ENCODE assay signal across 26 mouse cellular contexts in the genomic region with DNA sequence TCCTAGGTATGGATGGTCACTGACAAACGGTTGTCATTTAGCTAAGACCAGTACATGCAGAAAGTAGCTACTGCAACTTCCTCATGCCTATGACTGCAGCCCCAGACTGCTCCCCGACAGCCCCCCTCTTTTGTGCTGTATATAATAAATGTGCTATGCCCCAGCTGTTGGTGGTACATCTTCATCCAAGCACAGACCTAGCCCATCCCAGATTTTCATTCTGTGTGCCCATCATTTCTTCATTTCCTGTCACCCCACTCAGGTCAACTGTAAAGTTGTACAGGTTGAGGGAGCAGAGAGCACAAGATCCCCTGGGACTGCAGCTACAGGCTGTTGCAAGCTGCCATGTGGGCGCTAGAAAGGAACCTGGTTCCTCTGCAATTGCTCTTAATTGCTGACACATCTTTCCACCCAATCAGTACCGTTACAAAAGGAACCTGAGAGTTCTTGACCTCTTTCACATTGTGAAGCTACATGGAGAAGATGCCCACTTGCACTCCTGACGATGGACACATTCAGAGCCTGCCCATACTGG. TPM values are rescaled to one million over a fixed set of nuclear protein-coding genes. Genes with fewer than 3 reads are reported as not detected.
DNase-seq lines count a peak whose midpoint lies in the region; ATAC-seq and TF ChIP-seq lines count a peak whose summit lies in the region.
"Had no signal": no experiment of that assay in that cellular context is flagged by ENCODE, and none has a peak within 500 bp of the region (broad histone marks: within the 10 kb centered on the region; RNA-seq: fewer than 3 reads in every experiment).

No protein-coding gene starts in this region.

- ATAC-seq in forebrain, embryonic 14.5 days, result no peak
- ATAC-seq in kidney, embryonic 14.5 days (ENCODE audit: low FRiP score, low TSS enrichment), result no peak
- ATAC-seq: liver, embryonic 12.5 days; midbrain, embryonic 15.5 days had no signal

- H3K36me3 ChIP-seq in CH12.LX (replicated peaks in 1 of 2; ENCODE audit: control insufficient read depth in 1 of 2, insufficient read depth in 1 of 2, low read length in 1 of 2), result peaks cover 0 to 6% of the 10 kb centered on the region in 2 experiments
- H3K36me3 ChIP-seq in forebrain, embryonic 14.5 days (ENCODE audit: control insufficient read depth, insufficient read depth, low read length), result no peaks in the 10 kb centered on the region
- H3K36me3 ChIP-seq in kidney, embryonic 14.5 days (ENCODE audit: control insufficient read depth, insufficient read depth, low read length), result no peaks in the 10 kb centered on the region; the same call in 1 of the 2 replicates
- H3K36me3 ChIP-seq: embryonic facial prominence, embryonic 12.5 days; forebrain, embryonic 12.5 days; hindbrain, embryonic 15.5 days; midbrain, embryonic 15.5 days; neural tube, embryonic 13.5 days; stomach, embryonic 15.5 days had no signal

- no peak overlapping the region for H3K4me2 ChIP-seq in CH12.LX (ENCODE audit: insufficient read depth, low read depth, poor library complexity, severe bottlenecking)
- H3K4me2 ChIP-seq in forebrain, embryonic 14.5 days (ENCODE audit: low read length), result no peak overlapping the region
- H3K4me2 ChIP-seq in kidney, embryonic 14.5 days (replicated peaks; ENCODE audit: low read depth, low read length), result no peak overlapping the region
- H3K4me2 ChIP-seq: embryonic facial prominence, embryonic 12.5 days; forebrain, embryonic 12.5 days; heart, embryonic 11.5 days; hindbrain, embryonic 15.5 days; limb, embryonic 12.5 days; liver, embryonic 12.5 days; midbrain, embryonic 15.5 days; neural tube, embryonic 13.5 days; stomach, embryonic 15.5 days had no signal

- TF ChIP-seq RAD21 in CH12.LX (IDR thresholded peaks at IDR 0.05; ENCODE audit: low read depth, low read length), result no peak

- DNase-seq in A20 (ENCODE audit: low read depth, low spot score), result peak; percentile 63
- peak; percentile 66 for DNase-seq in CH12.LX (ENCODE audit: extremely low read depth)
- DNase-seq in spleen, postnatal 10 days (ENCODE audit: low spot score in 2 of 2), result peak; percentile 11 to 44
- peak; percentile 59 for DNase-seq in thymus, postnatal 14 days
- no peak for DNase-seq in gastrocnemius, adult 2 months
- no peak for DNase-seq in forebrain, embryonic 14.5 days (ENCODE audit: low spot score)
- DNase-seq: adrenal gland, postnatal 36 days; cerebellum, adult 11 months; cerebellum, postnatal 10 days; heart, adult 11 months; kidney, adult 8-10 months; kidney, postnatal 25 days; lung, adult 2 months; lung, postnatal 4 days had no signal

- peaks cover 11 to 38% of the 10 kb centered on the region in 2 experiments for H3K4me1 ChIP-seq in CH12.LX (ENCODE audit: control insufficient read depth in 1 of 2, insufficient read depth in 2 of 2)
- H3K4me1 ChIP-seq in forebrain, embryonic 14.5 days (ENCODE audit: control insufficient read depth, insufficient read depth, low read length), result peaks cover 12% of the 10 kb centered on the region
- H3K4me1 ChIP-seq in kidney, embryonic 14.5 days (ENCODE audit: control insufficient read depth, insufficient read depth, low read length), result peaks cover 5% of the 10 kb centered on the region; the same call in 1 of the 2 replicates

- in situ Hi-C loops in CH12.LX (cut with MboI; ENCODE audit: low pct_ligation_motif_present, low pct_unique_long_range_greater_than_20kb, low sequenced_read_pairs), result no loop called here

- TF ChIP-seq EP300 in CH12.LX (IDR thresholded peaks at IDR 0.05; ENCODE audit: low read length), result no peak

- H3K27me3 ChIP-seq in CH12.LX (replicated peaks), result no peaks in the 10 kb centered on the region
- H3K27me3 ChIP-seq in forebrain, embryonic 14.5 days (replicated peaks; ENCODE audit: control insufficient read depth, insufficient read depth, low read length), result no peaks in the 10 kb centered on the region
- H3K27me3 ChIP-seq in kidney, embryonic 14.5 days (ENCODE audit: control insufficient read depth, insufficient read depth, low read length), result no peaks in the 10 kb centered on the region
- H3K27me3 ChIP-seq: embryonic facial prominence, embryonic 12.5 days; forebrain, embryonic 12.5 days; hindbrain, embryonic 15.5 days; limb, embryonic 12.5 days; liver, embryonic 12.5 days; midbrain, embryonic 15.5 days; neural tube, embryonic 13.5 days; stomach, embryonic 15.5 days had no signal

- 92% methylated on average over 5 of the region's 5 CpGs for WGBS in forebrain, embryonic 14.5 days
- WGBS in kidney, embryonic 14.5 days, result 90% methylated on average over 5 of the region's 5 CpGs

- no peak overlapping the region for H3K27ac ChIP-seq in CH12.LX (ENCODE audit: insufficient read depth, low read depth)
- H3K27ac ChIP-seq in gastrocnemius, adult 2 months, result no peak overlapping the region
- no peak overlapping the region for H3K27ac ChIP-seq in forebrain, embryonic 14.5 days (ENCODE audit: low read depth, low read length)
- H3K27ac ChIP-seq in kidney, embryonic 14.5 days (ENCODE audit: low read depth, low read length), result no peak overlapping the region
- H3K27ac ChIP-seq: embryonic facial prominence, embryonic 12.5 days; forebrain, embryonic 12.5 days; hindbrain, embryonic 15.5 days; layer of hippocampus, adult 2 months; limb, embryonic 12.5 days; liver, embryonic 12.5 days; midbrain, embryonic 15.5 days; neural tube, embryonic 13.5 days; stomach, embryonic 15.5 days had no signal

- intact Hi-C loops in gastrocnemius, adult 2 months (cut with DNase I), result loop anchor here (5.0 to 10.0 kb wide), 2 partner anchors 162 to 405 kb away; a partner anchor contains a TSS

- peaks cover 16% of the 10 kb centered on the region for H3K79me2 ChIP-seq in CH12.LX (replicated peaks; ENCODE audit: control insufficient read depth, extremely low read depth, insufficient read depth, poor library complexity, severe bottlenecking)

- H3K9ac ChIP-seq in CH12.LX (ENCODE audit: insufficient read depth, low read depth), result no peak overlapping the region
- H3K9ac ChIP-seq in forebrain, embryonic 14.5 days (ENCODE audit: low read length), result no peak overlapping the region
- H3K9ac ChIP-seq in kidney, embryonic 14.5 days (ENCODE audit: low read depth, low read length), result no peak overlapping the region
- H3K9ac ChIP-seq: embryonic facial prominence, embryonic 12.5 days; forebrain, embryonic 12.5 days; hindbrain, embryonic 15.5 days; limb, embryonic 12.5 days; liver, embryonic 12.5 days; midbrain, embryonic 15.5 days; neural tube, embryonic 13.5 days; stomach, embryonic 15.5 days had no signal

- TF ChIP-seq POLR2A in CH12.LX (IDR thresholded peaks at IDR 0.05; ENCODE audit: low read depth, low read length), result no peak

- dilution Hi-C loops in CH12.LX (cut with MboI; ENCODE audit: extremely low pct_ligation_motif_present, extremely low pct_unique_long_range_greater_than_20kb, low sequenced_read_pairs), result no loop called here

- no peak overlapping the region for H3K4me3 ChIP-seq in CH12.LX (replicated peaks in 1 of 3; ENCODE audit: low read depth in 2 of 3, low read length in 2 of 3, poor library complexity in 1 of 3)
- no peak overlapping the region for H3K4me3 ChIP-seq in gastrocnemius, adult 2 months
- H3K4me3 ChIP-seq in forebrain, embryonic 14.5 days (ENCODE audit: low read depth, low read length), result no peak overlapping the region
- H3K4me3 ChIP-seq in kidney, embryonic 14.5 days (ENCODE audit: low read length), result no peak overlapping the region
- H3K4me3 ChIP-seq: embryonic facial prominence, embryonic 12.5 days; erythroblast, embryonic 14.5 days; forebrain, embryonic 12.5 days; hindbrain, embryonic 15.5 days; layer of hippocampus, adult 2 months; limb, embryonic 12.5 days; liver, embryonic 12.5 days; midbrain, embryonic 15.5 days; neural tube, embryonic 13.5 days; stomach, embryonic 15.5 days had no signal

- TF ChIP-seq CTCF in CH12.LX (conservative IDR thresholded peaks at IDR 0.05 in 1 of 2, IDR thresholded peaks at IDR 0.05 in 1 of 2; ENCODE audit: low read depth in 2 of 2, low read length in 2 of 2), result no peak
- no peak for TF ChIP-seq CTCF in gastrocnemius, adult 2 months (IDR thresholded peaks at IDR 0.05)

- peaks cover 6% of the 10 kb centered on the region for H3K9me3 ChIP-seq in CH12.LX (replicated peaks; ENCODE audit: low read length)
- H3K9me3 ChIP-seq in forebrain, embryonic 14.5 days (replicated peaks; ENCODE audit: control insufficient read depth, low read length), result no peaks in the 10 kb centered on the region
- H3K9me3 ChIP-seq in kidney, embryonic 14.5 days (ENCODE audit: control insufficient read depth, low read length), result 0 out of 2 replicates have a peak, but pooled peaks cover 2% of the 10 kb centered on the region
- H3K9me3 ChIP-seq: embryonic facial prominence, embryonic 12.5 days; forebrain, embryonic 12.5 days; hindbrain, embryonic 15.5 days; limb, embryonic 12.5 days; liver, embryonic 12.5 days; midbrain, embryonic 15.5 days; neural tube, embryonic 13.5 days; stomach, embryonic 15.5 days had no signal

TF ChIP-seq in CH12.LX, 34 proteins besides CTCF, POLR2A, EP300 and RAD21:
- TF ChIP-seq USF1 (IDR thresholded peaks at IDR 0.05; ENCODE audit: low read depth, low read length), result no peak
- TF ChIP-seq MYC (IDR thresholded peaks at IDR 0.05; ENCODE audit: low read depth, low read length), result peak; percentile 28; the same call in 1 of the 2 replicates
- TF ChIP-seq PAX5 (IDR thresholded peaks at IDR 0.05; ENCODE audit: low read length), result no peak
- 0 out of 2 replicates have a peak, but pooled peaks have one; percentile 38 for TF ChIP-seq MAFK (IDR thresholded peaks at IDR 0.05; ENCODE audit: insufficient replicate concordance, low read length)

RNA-seq across cellular contexts. Expression of a gene that starts 2.6 kb away (rescaled TPM):
- 40.6 and 42.8 TPM in 2 replicates for total RNA-seq in CH12.LX (2012; rRNA removed)
- total RNA-seq in CH12.LX (2014; rRNA removed), result 24.2 and 25.4 TPM in 2 replicates
- polyA plus RNA-seq in CH12.LX (2012; ENCODE audit: insufficient read length, low read depth), result 21.0 and 23.8 TPM in 2 replicates
- total RNA-seq in gastrocnemius, adult 2 months (2021), result 10 to 100 TPM; 19.5 to 25.3 TPM
- polyA plus RNA-seq in forebrain, embryonic 14.5 days (2014; fragmentation: Nextera tagmentation; extraction: Ambion mirVana), result 56.7 and 70.8 TPM in 2 replicates
- 31.4 and 47.9 TPM in 2 replicates for polyA plus RNA-seq in kidney, embryonic 14.5 days (2014; fragmentation: Nextera tagmentation; extraction: Ambion mirVana)

Comparison
In these comparisons a context has a peak if more than half of its experiments do, and no peak if none do; other contexts are left out.
1. DNase-seq: peak in A20 (single experiment), CH12.LX (single experiment), spleen, postnatal 10 days (2 of 2) and thymus, postnatal 14 days (single experiment); none in gastrocnemius, adult 2 months (single experiment) and forebrain, embryonic 14.5 days (single experiment).